ENCODE assay signal across 11 mouse cellular contexts in the genomic region with DNA sequence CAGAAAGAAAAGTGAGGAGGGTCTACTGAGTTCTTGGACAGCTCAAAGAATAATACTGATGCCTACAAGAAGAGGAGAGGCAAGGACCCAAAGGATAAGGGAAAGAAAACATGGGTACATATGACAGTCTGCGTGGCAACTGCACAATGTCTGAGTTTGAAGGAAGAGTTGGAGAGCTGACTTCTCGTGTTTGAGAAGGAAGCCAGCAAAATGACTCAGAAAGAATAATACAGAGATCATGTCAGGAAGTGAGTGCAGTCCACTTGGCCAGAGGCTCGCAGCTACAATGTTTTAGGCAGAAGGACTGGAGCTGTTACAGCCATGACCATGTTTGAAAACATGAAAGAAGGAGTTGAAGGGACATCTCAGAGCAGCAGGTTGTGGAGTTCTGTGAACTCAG. TPM values are rescaled to one million over a fixed set of nuclear protein-coding genes. Genes with fewer than 3 reads are reported as not detected.
DNase-seq lines count a peak whose midpoint lies in the region; ATAC-seq and TF ChIP-seq lines count a peak whose summit lies in the region.
"Had no signal": no experiment of that assay in that cellular context is flagged by ENCODE, and none has a peak within 500 bp of the region (broad histone marks: within the 10 kb centered on the region; RNA-seq: fewer than 3 reads in every experiment).

No protein-coding gene starts in this region.

- whole genome bisulfite sequencing in intestine, embryonic 15.5 days: 54% methylated on average over 3 of the region's 3 CpGs
- WGBS in intestine, postnatal 0 days: 68% methylated on average over 3 of the region's 3 CpGs
- 70% methylated on average over 3 of the region's 3 CpGs for WGBS in embryonic facial prominence, embryonic 15.5 days
- WGBS in hindbrain, postnatal 0 days: 66% methylated on average over 3 of the region's 3 CpGs

- no peaks in the 10 kb centered on the region for H3K36me3 ChIP-seq in intestine, embryonic 15.5 days
- peaks cover 5% of the 10 kb centered on the region; the same call in 1 of the 2 replicates for H3K36me3 ChIP-seq in intestine, postnatal 0 days (ENCODE audit: control insufficient read depth, insufficient read depth)
- no peaks in the 10 kb centered on the region for H3K36me3 ChIP-seq in embryonic facial prominence, embryonic 15.5 days
- peaks cover 5% of the 10 kb centered on the region; the same call in 1 of the 2 replicates for H3K36me3 ChIP-seq in hindbrain, postnatal 0 days (ENCODE audit: insufficient read depth, low read length)

- peaks cover 48% of the 10 kb centered on the region for H3K4me1 ChIP-seq in intestine, embryonic 15.5 days (replicated peaks)
- 0 out of 2 replicates have a peak, but pooled peaks cover 8% of the 10 kb centered on the region for H3K4me1 ChIP-seq in intestine, postnatal 0 days (replicated peaks; ENCODE audit: control insufficient read depth, insufficient read depth, low read length)
- peaks cover 47% of the 10 kb centered on the region for H3K4me1 ChIP-seq in embryonic facial prominence, embryonic 15.5 days
- peaks cover 16% of the 10 kb centered on the region for H3K4me1 ChIP-seq in hindbrain, postnatal 0 days (ENCODE audit: insufficient read depth, low read length)

- H3K4me3 ChIP-seq in intestine, embryonic 15.5 days (replicated peaks): no peak overlapping the region
- no peak overlapping the region for H3K4me3 ChIP-seq in intestine, postnatal 0 days (ENCODE audit: low read depth, low read length)
- no peak overlapping the region for H3K4me3 ChIP-seq in embryonic facial prominence, embryonic 15.5 days (replicated peaks)
- no peak overlapping the region for H3K4me3 ChIP-seq in hindbrain, postnatal 0 days (ENCODE audit: low read length)
- H3K4me3 ChIP-seq: erythroblast, embryonic 14.5 days; myocyte had no signal

- H3K27me3 ChIP-seq in intestine, embryonic 15.5 days (replicated peaks): no peaks in the 10 kb centered on the region
- H3K27me3 ChIP-seq in intestine, postnatal 0 days (replicated peaks; ENCODE audit: control insufficient read depth, insufficient read depth, low read length): no peaks in the 10 kb centered on the region
- no peaks in the 10 kb centered on the region for H3K27me3 ChIP-seq in embryonic facial prominence, embryonic 15.5 days
- H3K27me3 ChIP-seq in hindbrain, postnatal 0 days (ENCODE audit: insufficient read depth, low read length): no peaks in the 10 kb centered on the region

- ATAC-seq in intestine, embryonic 15.5 days: no peak
- ATAC-seq in intestine, postnatal 0 days: no peak
- ATAC-seq in embryonic facial prominence, embryonic 15.5 days (ENCODE audit: insufficient number of reproducible peaks, low FRiP score, low TSS enrichment, low read depth): no peak
- ATAC-seq in hindbrain, postnatal 0 days: no peak
- ATAC-seq in frontal cortex, adult (ENCODE audit: low TSS enrichment): no peak

- H3K4me2 ChIP-seq in intestine, embryonic 15.5 days (replicated peaks): no peak overlapping the region
- H3K4me2 ChIP-seq in intestine, postnatal 0 days (replicated peaks; ENCODE audit: low read depth): no peak overlapping the region
- H3K4me2 ChIP-seq in embryonic facial prominence, embryonic 15.5 days (replicated peaks): no peak overlapping the region
- no peak overlapping the region for H3K4me2 ChIP-seq in hindbrain, postnatal 0 days (ENCODE audit: low read depth, low read length)

- H3K27ac ChIP-seq in intestine, embryonic 15.5 days: peak overlapping the region; percentile 27; the same call in 1 of the 2 replicates
- H3K27ac ChIP-seq in intestine, postnatal 0 days (ENCODE audit: low read depth, low read length): no peak overlapping the region
- 0 out of 2 replicates have a peak overlapping the region, but pooled peaks have one; percentile 48 for H3K27ac ChIP-seq in embryonic facial prominence, embryonic 15.5 days (replicated peaks)
- 0 out of 2 replicates have a peak overlapping the region, but pooled peaks have one; percentile 3 for H3K27ac ChIP-seq in hindbrain, postnatal 0 days

- no peak for TF ChIP-seq CTCF in intestine, postnatal 0 days (IDR thresholded peaks at IDR 0.05; ENCODE audit: low read depth)
- no peak for TF ChIP-seq CTCF in hindbrain, postnatal 0 days (IDR thresholded peaks at IDR 0.05; ENCODE audit: low read depth)

- no peaks in the 10 kb centered on the region for H3K9me3 ChIP-seq in intestine, embryonic 15.5 days
- no peaks in the 10 kb centered on the region for H3K9me3 ChIP-seq in intestine, postnatal 0 days (ENCODE audit: control insufficient read depth)
- H3K9me3 ChIP-seq in embryonic facial prominence, embryonic 15.5 days (replicated peaks): no peaks in the 10 kb centered on the region
- H3K9me3 ChIP-seq in hindbrain, postnatal 0 days (ENCODE audit: low read length): no peaks in the 10 kb centered on the region

- H3K9ac ChIP-seq in intestine, embryonic 15.5 days: no peak overlapping the region
- no peak overlapping the region for H3K9ac ChIP-seq in intestine, postnatal 0 days (ENCODE audit: low read depth, low read length)
- no peak overlapping the region for H3K9ac ChIP-seq in embryonic facial prominence, embryonic 15.5 days
- H3K9ac ChIP-seq in hindbrain, postnatal 0 days (replicated peaks; ENCODE audit: low read length): no peak overlapping the region

- peak; percentile 55 for DNase-seq in NIH3T3 (ENCODE audit: low read depth)
- no peak for DNase-seq in hindbrain, postnatal 0 days (ENCODE audit: low spot score)
- no peak for DNase-seq in adrenal gland, adult 2 months
- DNase-seq: cerebellum, postnatal 25 days; lung, postnatal 14 days had no signal

RNA-seq across cellular contexts. Expression of a gene that starts 53.4 kb away (rescaled TPM):
- polyA plus RNA-seq in intestine, embryonic 15.5 days (2015; fragmentation: Nextera tagmentation; extraction: Ambion mirVana): 25.8 and 29.4 TPM in 2 replicates
- 25.3 and 27.8 TPM in 2 replicates for polyA plus RNA-seq in intestine, postnatal 0 days (2015; fragmentation: Nextera tagmentation; extraction: Ambion mirVana)
- polyA plus RNA-seq in embryonic facial prominence, embryonic 15.5 days (2015; fragmentation: Nextera tagmentation; extraction: Ambion mirVana): 22.2 and 22.3 TPM in 2 replicates
- 5.3 and 9.6 TPM in 2 replicates for total RNA-seq in hindbrain, postnatal 0 days (2014; rRNA removed)
- 5.7 and 6.2 TPM in 2 replicates for polyA plus RNA-seq in hindbrain, postnatal 0 days (2015; fragmentation: Nextera tagmentation; extraction: Ambion mirVana)
- total RNA-seq in adrenal gland, adult 2 months (2021): 10 to 100 TPM; 15.3 to 19.1 TPM
- 20.2 and 24.2 TPM in 2 replicates for polyA plus RNA-seq in adrenal gland, adult 2 months (2012; rRNA removed)
